Mouse (Mus musculus): Measurements from ENCODE around the gene Psmc5.
"Not testable (repeated sequence)": the region's sequence is repeated elsewhere in the genome, so short reads cannot be mapped to it uniquely, and the experiment has no call there.

Gene Psmc5

GRCm38 (mm10) chr11:106255685-106256451 is at the start of gene Psmc5, which contains the start of gene Ftsj3:
Gene Psmc5, plus strand, starts transcription at chr11:106256154.
Gene Ftsj3, minus strand, starts transcription at chr11:106256079.
- peak; percentile 98 for DNase-seq (ENCODE audit: low spot score)

- DNase-seq (ENCODE audit: low spot score), result no peak
Observed at GRCm38 (mm10) chr11:106212771-106213170, 43.2 kb upstream of the Psmc5 start.

GRCm38 (mm10) chr11:106214856-106215255 is 41.1 kb upstream of the Psmc5 start:
- no peak for DNase-seq (ENCODE audit: low spot score)

GRCm38 (mm10) chr11:106215450-106215859 is 40.5 kb upstream of the Psmc5 start:
- DNase-seq (ENCODE audit: low spot score), result no peak

- DNase-seq (ENCODE audit: low spot score), result peak; percentile 97
Observed at GRCm38 (mm10) chr11:106215927-106216729, 39.8 kb upstream of the Psmc5 start, which contains the start of gene Ccdc47. Gene Ccdc47, minus strand, starts transcription at chr11:106216344.

GRCm38 (mm10) chr11:106216730-106217490 is 39.0 kb upstream of the Psmc5 start, which contains the start of gene Ddx42:
Gene Ddx42, plus strand, starts transcription at chr11:106216926.
- DNase-seq (ENCODE audit: low spot score), result peak; percentile 93

GRCm38 (mm10) chr11:106220603-106221002 is 35.4 kb upstream of the Psmc5 start:
- no peak for DNase-seq (ENCODE audit: low spot score)

- DNase-seq (ENCODE audit: low spot score), result not testable (repeated sequence)
Observed at GRCm38 (mm10) chr11:106233978-106234377, 22.0 kb upstream of the Psmc5 start.

GRCm38 (mm10) chr11:106246834-106247233 is 9.1 kb upstream of the Psmc5 start:
- no peak for DNase-seq (ENCODE audit: low spot score)

- peak; percentile 2 for DNase-seq (ENCODE audit: low spot score)
Observed at GRCm38 (mm10) chr11:106249326-106249725, 6.6 kb upstream of the Psmc5 start.

- peak; percentile 5 for DNase-seq (ENCODE audit: low spot score)
Observed at GRCm38 (mm10) chr11:106254767-106255166, 1.2 kb upstream of the Psmc5 start.

GRCm38 (mm10) chr11:106255174-106255573 is 780 bp upstream of the Psmc5 start:
- DNase-seq (ENCODE audit: low spot score), result peak; percentile 10

- DNase-seq (ENCODE audit: low spot score), result peak; percentile 25
Observed at GRCm38 (mm10) chr11:106256775-106257174, 821 bp downstream of the Psmc5 start.

GRCm38 (mm10) chr11:106260826-106261450 is 5.0 kb downstream of the Psmc5 start:
- DNase-seq (ENCODE audit: low spot score), result no peak

- no peak for DNase-seq (ENCODE audit: low spot score)
Observed at GRCm38 (mm10) chr11:106263963-106264362, 8.0 kb downstream of the Psmc5 start.

GRCm38 (mm10) chr11:106264988-106265387 is 9.0 kb downstream of the Psmc5 start:
- DNase-seq (ENCODE audit: low spot score), result no peak

- DNase-seq (ENCODE audit: low spot score), result no peak
Observed at GRCm38 (mm10) chr11:106265570-106265969, 9.6 kb downstream of the Psmc5 start.

- DNase-seq (ENCODE audit: low spot score), result no peak
Observed at GRCm38 (mm10) chr11:106266431-106266830, 10.5 kb downstream of the Psmc5 start.

- DNase-seq (ENCODE audit: low spot score), result no peak
Observed at GRCm38 (mm10) chr11:106267311-106267852, 11.4 kb downstream of the Psmc5 start.

- DNase-seq (ENCODE audit: low spot score), result no peak
Observed at GRCm38 (mm10) chr11:106267871-106268270, 11.9 kb downstream of the Psmc5 start.

All from layer of hippocampus, adult 11-12 months (tissue).